Mouse (Mus musculus): Measurements from ENCODE around the gene B3gnt4. TPM values are rescaled to one million over a fixed set of nuclear protein-coding genes. Genes with fewer than 3 reads are reported as not detected.
A peak's percentile ranks its signal among the peaks of the same experiment; 100 is the strongest.

B3gnt4 gene
- total and polyA plus RNA-seq, 2 experiments from 2014 or later, result not detected

DNA sequence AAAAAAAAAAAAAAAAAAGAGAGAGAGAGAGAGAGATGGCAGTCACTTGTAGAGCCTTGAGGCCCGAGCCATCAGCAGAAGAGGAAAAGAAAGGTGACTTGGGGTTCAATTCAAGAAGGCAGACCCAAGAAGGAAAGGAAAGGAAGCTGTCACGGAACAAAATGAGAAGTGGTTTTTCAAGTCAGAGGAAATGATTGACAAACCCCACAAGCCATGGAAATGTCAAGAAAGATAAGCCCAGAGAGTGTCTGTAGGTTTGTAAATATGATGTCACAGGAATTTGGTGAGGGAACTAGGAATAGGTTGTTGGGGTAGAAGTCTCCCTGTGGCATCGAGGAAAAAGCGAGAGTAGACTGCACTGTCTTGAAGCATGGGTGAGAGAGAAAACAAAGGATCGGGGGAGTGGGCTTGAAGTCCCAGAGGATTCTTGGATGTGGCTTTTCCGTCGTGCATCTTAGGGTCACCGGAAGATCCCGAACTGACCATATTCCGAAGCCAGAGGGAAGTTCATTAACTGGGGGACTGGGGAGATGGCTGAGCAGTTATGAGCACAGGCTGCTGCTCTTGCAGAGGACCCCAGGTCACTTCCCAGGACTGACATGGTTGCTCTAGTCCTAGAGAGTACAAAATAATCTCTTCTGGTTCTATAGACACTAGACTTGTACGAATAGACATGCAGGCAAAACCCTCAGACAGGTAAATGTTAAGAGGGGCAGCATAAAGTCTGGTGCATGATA lies 22.4 kb upstream of the B3gnt4 start:
- ATAC-seq (ENCODE audit: insufficient read depth, low read depth), result no peak
- no peak for TF ChIP-seq CTCF (IDR thresholded peaks at IDR 0.05; ENCODE audit: low read depth)
- no peak for TF ChIP-seq EP300 (IDR thresholded peaks at IDR 0.05; ENCODE audit: low read depth)
- Histone ChIP-seq H3K36me3 (replicated peaks; ENCODE audit: control insufficient read depth, insufficient read depth, low read length) (no peaks in the 10 kb centered on the region), H3K9me3 (replicated peaks; ENCODE audit: control insufficient read depth, low read length) (no peaks in the 10 kb centered on the region), H3K27ac (ENCODE audit: low read depth) (no peak overlapping the region), H3K27me3 (ENCODE audit: control insufficient read depth, insufficient read depth, low read length) (no peaks in the 10 kb centered on the region), H3K4me3 (ENCODE audit: low read depth, low read length) (no peak overlapping the region), H3K4me2 (ENCODE audit: low read depth, low read length) (no peak overlapping the region), H3K4me1 (ENCODE audit: control insufficient read depth, insufficient read depth) (no peaks in the 10 kb centered on the region), H3K9ac (replicated peaks; ENCODE audit: low read depth, low read length) (no peak overlapping the region)
- no peak for DNase-seq (ENCODE audit: low spot score)
- 71% methylated on average over 11 of the region's 11 CpGs for WGBS

DNA sequence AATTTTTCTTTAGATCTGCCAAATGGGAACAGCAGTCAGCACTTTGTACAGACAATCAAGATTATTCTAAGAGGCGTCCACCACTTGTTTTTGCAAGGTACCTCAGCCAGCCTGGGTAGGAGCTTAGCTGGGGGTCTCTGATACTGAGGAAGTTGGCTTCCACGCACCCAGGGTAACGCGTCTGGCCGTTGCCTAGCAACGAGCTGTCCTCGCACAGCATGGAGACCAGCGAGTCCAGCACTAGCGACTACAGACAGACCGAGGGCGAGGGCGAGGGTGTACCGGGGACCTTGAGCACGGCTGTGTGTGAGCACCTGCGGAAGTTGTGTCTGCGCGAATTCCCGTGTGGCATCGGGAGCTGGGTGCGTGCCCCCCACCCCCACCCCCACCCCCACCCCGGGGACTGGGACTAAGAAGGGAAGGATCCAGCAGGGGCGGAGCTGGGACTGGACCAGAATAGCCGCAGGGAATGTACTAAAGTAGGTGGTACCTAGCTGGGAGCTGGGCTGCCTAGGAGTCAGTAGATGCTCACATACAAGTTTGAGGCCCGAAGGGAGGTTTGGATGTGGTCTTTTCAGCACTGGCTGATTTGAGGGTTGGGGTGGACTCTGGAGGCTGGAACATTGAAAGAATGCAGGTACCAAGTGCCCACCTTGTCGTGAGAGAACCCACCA lies 21.0 kb upstream of the B3gnt4 start, which contains the start of the genes Lrrc43 and Il31:
Lrrc43 (plus strand) TSS at position 194 of the 674 bp plus-strand sequence.
Il31 (minus strand) TSS at position 378 of the 674 bp plus-strand sequence.
- peak within 1 kb of the TSS; percentile 52 for H3K4me2 ChIP-seq (ENCODE audit: low read depth, low read length)
- no peak within 1 kb of the TSS for H3K4me3 ChIP-seq (ENCODE audit: low read depth, low read length)
- no peaks in the 10 kb centered on the region for H3K4me1 ChIP-seq (ENCODE audit: control insufficient read depth, insufficient read depth)
- no peak within 1 kb of the TSS for H3K9ac ChIP-seq (replicated peaks; ENCODE audit: low read depth, low read length)
- TF ChIP-seq EP300 (IDR thresholded peaks at IDR 0.05; ENCODE audit: low read depth) (no peak), CTCF (IDR thresholded peaks at IDR 0.05; ENCODE audit: low read depth) (no peak)
- DNase-seq (ENCODE audit: low spot score) (no peak), ATAC-seq (ENCODE audit: insufficient read depth, low read depth) (no peak; the same call in 1 of the 2 replicates)
- no peak within 1 kb of the TSS for H3K27ac ChIP-seq (ENCODE audit: low read depth)
- 8% methylated on average over 25 of the region's 25 CpGs for WGBS
- no peaks in the 10 kb centered on the region for H3K27me3 ChIP-seq (ENCODE audit: control insufficient read depth, insufficient read depth, low read length)
- H3K9me3 ChIP-seq (replicated peaks; ENCODE audit: control insufficient read depth, low read length), result no peaks in the 10 kb centered on the region
- H3K36me3 ChIP-seq (replicated peaks; ENCODE audit: control insufficient read depth, insufficient read depth, low read length), result no peaks in the 10 kb centered on the region

DNA sequence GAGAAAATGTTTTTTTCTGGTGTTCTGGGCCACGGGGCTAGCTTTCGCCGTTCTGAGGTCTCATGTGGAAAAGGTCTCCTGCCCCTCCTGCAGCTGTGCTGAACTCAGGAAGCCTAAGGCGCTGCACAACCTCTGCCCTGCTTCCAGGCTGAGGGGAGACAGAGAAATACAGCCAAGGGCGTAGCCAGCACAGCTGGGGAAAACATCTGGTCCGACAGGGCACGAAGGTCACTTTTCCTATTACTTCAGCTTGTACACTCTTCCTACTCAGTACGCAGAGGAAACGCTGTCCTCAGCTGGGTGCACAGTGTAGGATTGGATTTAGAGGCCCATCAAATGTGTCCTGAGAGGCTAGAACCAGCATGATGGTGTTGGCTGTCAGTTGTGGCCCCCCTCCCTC lies 20.3 kb upstream of the B3gnt4 start:
- Histone ChIP-seq H3K27me3 (ENCODE audit: control insufficient read depth, insufficient read depth, low read length) (no peaks in the 10 kb centered on the region), H3K36me3 (replicated peaks; ENCODE audit: control insufficient read depth, insufficient read depth, low read length) (no peaks in the 10 kb centered on the region), H3K27ac (ENCODE audit: low read depth) (no peak overlapping the region), H3K4me2 (ENCODE audit: low read depth, low read length) (no peak overlapping the region), H3K9ac (replicated peaks; ENCODE audit: low read depth, low read length) (no peak overlapping the region), H3K4me1 (ENCODE audit: control insufficient read depth, insufficient read depth) (no peaks in the 10 kb centered on the region), H3K9me3 (replicated peaks; ENCODE audit: control insufficient read depth, low read length) (no peaks in the 10 kb centered on the region), H3K4me3 (ENCODE audit: low read depth, low read length) (no peak overlapping the region)
- WGBS, result 53% methylated on average over 9 of the region's 9 CpGs
- ATAC-seq (ENCODE audit: insufficient read depth, low read depth) (peak; percentile 47), DNase-seq (ENCODE audit: low spot score) (no peak)
- TF ChIP-seq EP300 (IDR thresholded peaks at IDR 0.05; ENCODE audit: low read depth) (0 out of 2 replicates have a peak, but pooled peaks have one; percentile 56), CTCF (IDR thresholded peaks at IDR 0.05; ENCODE audit: low read depth) (no peak)

DNA sequence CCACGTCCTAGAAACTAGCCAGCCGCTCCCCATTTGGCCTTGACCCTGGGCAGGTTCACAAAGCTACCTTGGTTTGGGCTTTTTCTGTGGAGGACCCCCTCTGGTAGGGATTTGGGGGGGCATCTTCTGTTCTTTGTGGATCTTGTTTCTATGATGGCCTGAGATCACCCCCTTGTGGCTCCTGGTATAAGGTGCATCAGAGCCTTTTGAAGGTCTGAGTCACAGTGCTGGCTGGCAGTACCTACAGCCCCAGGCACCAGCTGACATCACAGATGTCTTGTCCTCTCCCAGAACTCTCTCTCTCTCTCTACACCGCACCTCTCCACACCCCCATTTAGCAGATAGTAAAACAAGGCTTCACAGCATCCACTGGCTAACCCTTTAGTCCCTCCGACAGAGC lies 10.5 kb upstream of the B3gnt4 start:
- H3K4me2 ChIP-seq (ENCODE audit: low read depth, low read length), result no peak overlapping the region
- DNase-seq (ENCODE audit: low spot score) (peak; percentile 56), ATAC-seq (ENCODE audit: insufficient read depth, low read depth) (0 out of 2 replicates have a peak, but pooled peaks have one; percentile 13)
- H3K27me3 ChIP-seq (ENCODE audit: control insufficient read depth, insufficient read depth, low read length), result peaks cover 14% of the 10 kb centered on the region; the same call in 1 of the 2 replicates
- TF ChIP-seq CTCF (IDR thresholded peaks at IDR 0.05; ENCODE audit: low read depth), result peak; percentile 69
- TF ChIP-seq EP300 (IDR thresholded peaks at IDR 0.05; ENCODE audit: low read depth), result no peak
- no peaks in the 10 kb centered on the region for H3K9me3 ChIP-seq (replicated peaks; ENCODE audit: control insufficient read depth, low read length)
- H3K4me1 ChIP-seq (ENCODE audit: control insufficient read depth, insufficient read depth), result peaks cover 9% of the 10 kb centered on the region; the same call in 1 of the 2 replicates
- 43% methylated on average over 4 of the region's 4 CpGs for WGBS
- no peak overlapping the region for H3K9ac ChIP-seq (replicated peaks; ENCODE audit: low read depth, low read length)
- H3K4me3 ChIP-seq (ENCODE audit: low read depth, low read length), result no peak overlapping the region
- H3K36me3 ChIP-seq (replicated peaks; ENCODE audit: control insufficient read depth, insufficient read depth, low read length), result no peaks in the 10 kb centered on the region
- no peak overlapping the region for H3K27ac ChIP-seq (ENCODE audit: low read depth)

DNA sequence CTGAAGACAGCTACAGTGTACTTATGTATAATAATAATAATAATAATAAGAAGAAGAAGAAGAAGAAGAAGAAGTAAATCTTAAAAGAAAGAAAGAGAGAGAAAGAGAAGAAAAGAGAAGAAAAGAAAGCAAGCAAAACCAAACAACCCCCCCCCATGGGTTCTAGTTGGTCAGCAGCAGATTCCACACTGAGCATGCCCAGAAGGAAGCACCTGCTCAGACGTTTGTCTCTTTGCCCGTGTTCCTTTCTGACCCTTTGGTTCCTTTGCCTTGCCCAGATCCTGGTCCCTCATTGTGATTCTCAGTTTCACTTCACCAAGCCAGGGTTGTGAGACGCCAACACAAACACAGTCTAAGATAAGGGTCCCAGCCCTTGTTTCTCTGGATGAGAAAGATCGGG lies 8.3 kb upstream of the B3gnt4 start:
- Histone ChIP-seq H3K4me2 (ENCODE audit: low read depth, low read length) (no peak overlapping the region), H3K9ac (replicated peaks; ENCODE audit: low read depth, low read length) (no peak overlapping the region), H3K9me3 (replicated peaks; ENCODE audit: control insufficient read depth, low read length) (no peaks in the 10 kb centered on the region), H3K4me1 (ENCODE audit: control insufficient read depth, insufficient read depth) (peaks cover 9% of the 10 kb centered on the region; the same call in 1 of the 2 replicates), H3K4me3 (ENCODE audit: low read depth, low read length) (no peak overlapping the region), H3K27me3 (ENCODE audit: control insufficient read depth, insufficient read depth, low read length) (peaks cover 20% of the 10 kb centered on the region; the same call in 1 of the 2 replicates), H3K27ac (ENCODE audit: low read depth) (no peak overlapping the region), H3K36me3 (replicated peaks; ENCODE audit: control insufficient read depth, insufficient read depth, low read length) (no peaks in the 10 kb centered on the region)
- no peak for TF ChIP-seq EP300 (IDR thresholded peaks at IDR 0.05; ENCODE audit: low read depth)
- TF ChIP-seq CTCF (IDR thresholded peaks at IDR 0.05; ENCODE audit: low read depth), result no peak
- no peak for DNase-seq (ENCODE audit: low spot score)
- WGBS, result 42% methylated on average over 4 of the region's 4 CpGs
- ATAC-seq (ENCODE audit: insufficient read depth, low read depth), result no peak
